Mouse (Mus musculus) stomach, embryonic 15.5 days (tissue): ENCODE measurements at regions not wholly inside any gene's neighbourhood (a gene's known extent, or its start where the extent isn't known, plus 50 kb on each side); places are given as distances from the start of the nearest gene placed in this dataset.
A peak's percentile ranks its signal among the peaks of the same experiment; 100 is the strongest.

ENCODE experiments used
- ATAC-seq: fragments of 200-750 bp; cut with Nextera tagmentation; 2 replicates; pipeline ENCODE4 v1.8.0; 2017; ENCODE audit warnings: low read depth, moderate number of reproducible peaks, moderate TSS enrichment; ENCODE audit not compliant: insufficient read depth, low FRiP score
- H3K27ac ChIP-seq: fragments of 300-500 bp; sonication (generic); 2 replicates; pipeline ENCODE4 v1.5.1; 2015; ENCODE audit warnings: mild to moderate bottlenecking, inconsistent platforms
- H3K27me3 ChIP-seq: fragments of 300-500 bp; sonication (generic); replicated peaks from 2 replicates; pipeline ENCODE4 v1.6.1; 2015; ENCODE audit warnings: inconsistent platforms
- H3K36me3 ChIP-seq: fragments of 300-500 bp; sonication (generic); 2 replicates; pipeline ENCODE4 v1.6.1; 2015; ENCODE audit warnings: inconsistent platforms
- H3K4me1 ChIP-seq: fragments of 300-500 bp; sonication (generic); 2 replicates; pipeline ENCODE4 v1.6.1; 2015; ENCODE audit warnings: inconsistent platforms
- H3K4me2 ChIP-seq: fragments of 300-500 bp; sonication (generic); 2 replicates; pipeline ENCODE4 v1.6.1; 2015; ENCODE audit warnings: mild to moderate bottlenecking, inconsistent platforms
- H3K4me3 ChIP-seq: fragments of 300-500 bp; sonication (generic); replicated peaks from 2 replicates; pipeline ENCODE4 v1.5.1; 2015; ENCODE audit warnings: inconsistent platforms
- H3K9ac ChIP-seq: fragments of 300-500 bp; sonication (generic); 2 replicates; pipeline ENCODE4 v1.6.1; 2015; ENCODE audit warnings: inconsistent platforms
- H3K9me3 ChIP-seq: fragments of 300-500 bp; sonication (generic); 2 replicates; pipeline ENCODE4 v1.6.1; 2016; ENCODE audit warnings: inconsistent platforms
- WGBS: fragments of 180-500 bp; shearing (Covaris S2); methylation state at CpG from one replicate; pipeline ENCODE4 v1.1.7; 2015; 5-methylcytosine and 5-hydroxymethylcytosine counted together

- no peaks in the 10 kb centered on the region for H3K4me1 ChIP-seq
- H3K27me3 ChIP-seq: no peaks in the 10 kb centered on the region
- H3K4me2 ChIP-seq: no peak overlapping the region
- H3K27ac ChIP-seq: no peak overlapping the region
- no peak for ATAC-seq
- 78% methylated on average over 1 of the region's 1 CpGs for WGBS
- H3K9ac ChIP-seq: no peak overlapping the region
- no peaks in the 10 kb centered on the region for H3K9me3 ChIP-seq
- H3K36me3 ChIP-seq: no peaks in the 10 kb centered on the region
- H3K4me3 ChIP-seq: no peak overlapping the region
Measured at GRCm38 (mm10) chr13:43852888-43853287, 68.3 kb downstream of the Cd83 start.

GRCm38 (mm10) chr13:43854973-43855372 lies 70.4 kb downstream of the Cd83 start:
- H3K4me2 ChIP-seq: no peak overlapping the region
- no peaks in the 10 kb centered on the region for H3K9me3 ChIP-seq
- WGBS: 91% methylated on average over 2 of the region's 2 CpGs
- no peaks in the 10 kb centered on the region for H3K36me3 ChIP-seq
- no peak overlapping the region for H3K4me3 ChIP-seq
- H3K9ac ChIP-seq: no peak overlapping the region
- H3K27ac ChIP-seq: no peak overlapping the region
- no peak for ATAC-seq
- H3K4me1 ChIP-seq: no peaks in the 10 kb centered on the region
- no peaks in the 10 kb centered on the region for H3K27me3 ChIP-seq

DNA sequence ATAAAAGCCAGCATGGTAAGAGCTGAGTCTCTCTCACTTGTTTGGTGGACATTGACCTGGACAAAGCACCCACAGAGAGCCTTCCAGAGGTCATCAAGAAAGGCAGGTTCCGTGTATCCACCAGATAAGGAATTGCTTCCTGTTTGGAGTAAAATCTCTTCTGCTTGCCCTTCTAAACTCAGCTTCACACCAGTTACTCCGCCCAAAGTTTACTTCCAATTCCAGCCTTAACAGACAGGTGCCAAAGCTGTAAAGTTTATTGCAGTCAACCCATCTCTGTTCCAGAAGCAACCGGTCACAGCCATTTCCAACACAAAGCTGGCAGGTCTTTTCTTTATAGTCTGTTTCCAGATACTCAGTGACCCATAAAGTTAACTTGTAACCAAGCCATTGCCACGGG lies 76.4 kb downstream of the Cd83 start:
- Histone ChIP-seq H3K4me3 (no peak overlapping the region), H3K9ac (no peak overlapping the region), H3K27ac (no peak overlapping the region), H3K36me3 (no peaks in the 10 kb centered on the region), H3K4me2 (no peak overlapping the region), H3K9me3 (no peaks in the 10 kb centered on the region), H3K4me1 (peaks cover 19% of the 10 kb centered on the region), H3K27me3 (no peaks in the 10 kb centered on the region)
- no peak for ATAC-seq
- 45% methylated on average over 4 of the region's 4 CpGs for WGBS

DNA sequence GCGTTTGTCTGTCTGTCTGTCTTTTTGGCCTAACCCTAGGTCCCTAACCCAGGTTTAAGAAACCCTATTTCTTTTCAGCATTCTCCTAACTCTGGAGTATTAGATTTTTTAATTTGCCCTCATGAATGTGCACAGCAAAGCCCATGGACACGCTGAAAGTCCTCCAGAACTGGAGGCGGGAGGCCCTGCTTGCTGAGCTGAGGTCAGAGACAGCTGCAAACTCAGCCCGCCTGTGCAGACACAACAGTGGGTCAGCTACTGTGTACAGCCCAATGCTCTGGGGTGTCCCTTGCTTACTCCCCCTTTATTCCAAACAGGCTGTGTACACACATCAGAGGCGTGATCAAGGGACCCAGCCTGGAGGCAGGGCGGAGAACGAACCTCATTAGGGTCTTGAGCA lies 76.8 kb downstream of the Cd83 start:
- WGBS: 72% methylated on average over 7 of the region's 7 CpGs
- Histone ChIP-seq H3K9me3 (no peaks in the 10 kb centered on the region), H3K4me1 (peaks cover 19% of the 10 kb centered on the region), H3K4me2 (no peak overlapping the region), H3K27ac (no peak overlapping the region), H3K36me3 (no peaks in the 10 kb centered on the region), H3K9ac (no peak overlapping the region), H3K27me3 (no peaks in the 10 kb centered on the region), H3K4me3 (no peak overlapping the region)
- no peak for ATAC-seq

DNA sequence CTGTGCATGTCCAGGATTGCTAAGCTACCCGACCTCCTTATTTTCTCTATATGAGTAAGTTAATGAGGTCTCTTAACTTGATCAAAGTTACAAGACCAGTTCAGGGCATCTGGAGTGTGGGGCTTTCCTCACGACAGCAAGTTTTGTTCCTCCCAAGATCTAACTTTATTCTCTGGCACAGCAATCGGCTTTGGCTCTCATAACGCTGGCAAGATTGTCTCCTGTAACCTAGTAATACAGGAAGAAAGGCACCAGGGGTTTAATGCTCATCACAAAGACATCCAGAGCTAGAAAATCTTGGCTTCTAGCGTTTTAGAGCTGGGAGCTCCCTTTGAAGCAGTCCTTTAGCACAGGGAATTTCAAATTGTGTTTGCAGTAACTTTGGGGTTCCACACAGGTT lies 77.5 kb downstream of the Cd83 start:
- H3K9ac ChIP-seq: no peak overlapping the region
- no peaks in the 10 kb centered on the region for H3K27me3 ChIP-seq
- H3K4me1 ChIP-seq: peaks cover 19% of the 10 kb centered on the region
- WGBS: 70% methylated on average over 5 of the region's 5 CpGs
- H3K4me2 ChIP-seq: no peak overlapping the region
- no peak for ATAC-seq
- H3K9me3 ChIP-seq: no peaks in the 10 kb centered on the region
- H3K27ac ChIP-seq: peak overlapping the region; percentile 40; the same call in 1 of the 2 replicates
- no peaks in the 10 kb centered on the region for H3K36me3 ChIP-seq
- no peak overlapping the region for H3K4me3 ChIP-seq

DNA sequence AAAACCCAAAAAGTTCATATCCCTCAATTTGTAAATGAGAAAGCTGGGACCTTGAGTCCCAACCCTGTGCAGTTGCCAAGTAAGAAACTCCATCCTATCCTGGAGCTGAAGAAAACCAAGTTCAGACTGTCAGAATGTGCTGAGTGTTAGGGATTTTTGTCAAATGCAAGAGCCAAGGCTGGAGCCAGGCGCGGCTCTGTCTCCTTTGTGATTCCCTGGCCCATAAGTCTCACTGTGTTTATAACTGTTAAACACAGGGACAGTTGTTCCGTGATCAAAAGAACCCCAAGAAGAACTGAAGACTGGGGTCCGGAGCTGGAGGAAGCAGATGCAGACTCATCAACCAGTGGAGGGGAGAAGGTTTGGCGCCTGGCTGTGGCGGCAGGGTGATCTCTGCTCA lies 78.0 kb downstream of the Cd83 start:
- no peak overlapping the region for H3K9ac ChIP-seq
- H3K27me3 ChIP-seq: no peaks in the 10 kb centered on the region
- no peak overlapping the region for H3K4me3 ChIP-seq
- H3K36me3 ChIP-seq: no peaks in the 10 kb centered on the region
- H3K9me3 ChIP-seq: no peaks in the 10 kb centered on the region
- no peak for ATAC-seq
- H3K4me1 ChIP-seq: peaks cover 19% of the 10 kb centered on the region
- WGBS: 48% methylated on average over 6 of the region's 6 CpGs
- 0 out of 2 replicates have a peak overlapping the region, but pooled peaks have one; percentile 16 for H3K27ac ChIP-seq
- no peak overlapping the region for H3K4me2 ChIP-seq

GRCm38 (mm10) chr13:43863581-43864100 lies 79.1 kb downstream of the Cd83 start:
- H3K9me3 ChIP-seq: no peaks in the 10 kb centered on the region
- H3K27me3 ChIP-seq: no peaks in the 10 kb centered on the region
- WGBS: 82% methylated on average over 7 of the region's 7 CpGs
- H3K36me3 ChIP-seq: no peaks in the 10 kb centered on the region
- no peak for ATAC-seq
- no peak overlapping the region for H3K4me3 ChIP-seq
- H3K27ac ChIP-seq: no peak overlapping the region; the same call in 1 of the 2 replicates
- H3K4me2 ChIP-seq: no peak overlapping the region
- H3K9ac ChIP-seq: no peak overlapping the region
- peaks cover 19% of the 10 kb centered on the region for H3K4me1 ChIP-seq

DNA sequence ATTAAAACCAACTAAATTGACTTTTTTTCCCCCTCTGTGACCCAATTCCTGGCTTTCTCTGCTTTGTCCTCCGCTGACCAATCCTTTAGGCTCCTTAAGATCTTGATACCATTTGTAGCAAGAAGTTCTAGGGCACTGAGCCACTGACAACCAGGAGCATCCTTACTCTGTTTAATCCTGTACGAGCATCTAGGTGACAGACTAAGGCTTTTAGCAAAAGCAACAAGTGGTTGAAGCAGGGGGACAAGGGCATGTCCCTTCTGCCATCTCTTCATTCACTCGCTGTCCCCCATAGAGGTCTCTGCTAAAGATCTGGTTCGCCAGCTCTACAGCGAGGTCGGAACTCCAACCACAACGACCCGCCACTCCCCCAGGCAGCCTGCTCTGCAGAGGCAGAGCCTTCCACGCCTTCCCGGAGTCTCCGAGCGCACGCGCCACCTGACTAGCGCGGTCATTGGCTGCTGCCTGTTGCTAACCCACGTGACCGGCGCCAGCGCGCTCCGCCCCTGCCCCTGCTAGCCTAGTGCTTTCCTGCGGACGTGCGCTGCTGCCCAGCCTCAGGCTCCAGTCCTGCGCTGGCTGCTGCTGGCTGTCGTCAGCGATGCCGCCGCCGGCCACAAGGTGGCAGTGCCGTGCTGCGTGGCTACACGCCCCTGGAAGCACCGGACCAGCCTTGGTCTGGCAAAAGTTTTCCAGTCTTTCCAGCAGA lies 79.7 kb downstream of the Cd83 start:
- Histone ChIP-seq H3K36me3 (no peaks in the 10 kb centered on the region), H3K4me1 (peaks cover 19% of the 10 kb centered on the region), H3K9ac (no peak overlapping the region; the same call in 1 of the 2 replicates), H3K4me3 (peak overlapping the region; percentile 34), H3K27me3 (no peaks in the 10 kb centered on the region), H3K9me3 (no peaks in the 10 kb centered on the region), H3K27ac (peak overlapping the region; percentile 62; the same call in 1 of the 2 replicates), H3K4me2 (peak overlapping the region; percentile 65)
- peak; percentile 99 for ATAC-seq
- WGBS: 1% methylated on average over 35 of the region's 35 CpGs

DNA sequence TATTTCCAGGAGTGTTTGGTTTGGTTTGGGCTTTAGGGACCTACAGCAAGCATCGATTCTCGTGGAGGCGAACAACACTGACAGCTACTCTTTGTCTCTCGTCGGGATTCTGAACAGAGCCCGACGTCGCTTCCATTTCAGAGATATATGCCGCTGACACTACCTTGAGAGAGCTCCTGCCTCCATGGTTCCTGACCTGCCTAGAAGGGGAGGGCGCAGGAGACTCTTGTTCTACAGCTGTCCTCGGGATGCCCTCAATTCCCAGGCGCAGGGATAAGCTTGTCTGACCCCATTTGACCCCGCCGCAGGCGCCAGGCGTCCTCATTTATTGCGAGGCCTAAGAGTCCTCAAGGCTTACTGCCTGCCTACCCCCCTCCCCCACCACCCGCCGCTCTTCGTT lies 80.5 kb downstream of the Cd83 start:
- WGBS: 6% methylated on average over 20 of the region's 20 CpGs
- H3K9me3 ChIP-seq: no peaks in the 10 kb centered on the region
- peaks cover 19% of the 10 kb centered on the region for H3K4me1 ChIP-seq
- peak overlapping the region; percentile 38; the same call in 1 of the 2 replicates for H3K27ac ChIP-seq
- ATAC-seq: no peak; the same call in 1 of the 2 replicates
- peak overlapping the region; percentile 65 for H3K4me2 ChIP-seq
- H3K4me3 ChIP-seq: peak overlapping the region; percentile 33
- H3K9ac ChIP-seq: no peak overlapping the region
- no peaks in the 10 kb centered on the region for H3K36me3 ChIP-seq
- H3K27me3 ChIP-seq: no peaks in the 10 kb centered on the region

DNA sequence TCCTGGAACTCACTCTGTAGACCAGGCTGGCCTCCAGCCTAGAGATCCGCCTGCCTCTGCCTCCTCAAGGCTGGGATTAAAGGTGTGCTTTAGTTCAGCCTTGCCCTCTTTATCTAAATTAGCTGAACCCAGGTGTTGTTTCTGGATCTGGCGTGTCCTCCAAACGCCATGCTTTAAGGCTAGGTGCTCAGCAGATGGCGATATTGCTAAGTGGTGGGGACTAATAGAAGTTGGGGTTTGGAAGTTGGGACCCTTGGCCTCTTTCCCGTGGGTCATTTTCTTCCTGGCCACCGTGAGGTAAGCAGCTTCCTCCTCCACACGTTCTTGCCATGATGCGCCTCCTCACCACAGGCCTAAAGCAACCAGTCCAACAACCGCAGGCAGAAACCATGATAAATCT lies 91.3 kb downstream of the Cd83 start:
- Histone ChIP-seq H3K4me3 (no peak overlapping the region), H3K36me3 (no peaks in the 10 kb centered on the region), H3K9ac (no peak overlapping the region), H3K4me2 (no peak overlapping the region), H3K27ac (no peak overlapping the region), H3K4me1 (no peaks in the 10 kb centered on the region), H3K27me3 (no peaks in the 10 kb centered on the region), H3K9me3 (no peaks in the 10 kb centered on the region)
- 83% methylated on average over 9 of the region's 9 CpGs for WGBS
- no peak for ATAC-seq

GRCm38 (mm10) chr13:43887284-43887683 lies 102.7 kb downstream of the Cd83 start:
- Histone ChIP-seq H3K4me1 (no peaks in the 10 kb centered on the region), H3K4me2 (no peak overlapping the region), H3K9me3 (no peaks in the 10 kb centered on the region), H3K36me3 (no peaks in the 10 kb centered on the region), H3K27ac (no peak overlapping the region), H3K4me3 (no peak overlapping the region), H3K27me3 (no peaks in the 10 kb centered on the region), H3K9ac (no peak overlapping the region)
- WGBS: 65% methylated on average over 3 of the region's 3 CpGs
- no peak for ATAC-seq

- H3K9me3 ChIP-seq: no peaks in the 10 kb centered on the region
- H3K27me3 ChIP-seq: no peaks in the 10 kb centered on the region
- H3K4me1 ChIP-seq: no peaks in the 10 kb centered on the region
- H3K4me2 ChIP-seq: no peak overlapping the region
- no peak overlapping the region for H3K4me3 ChIP-seq
- 54% methylated on average over 3 of the region's 3 CpGs for WGBS
- H3K9ac ChIP-seq: no peak overlapping the region
- no peak overlapping the region for H3K27ac ChIP-seq
- ATAC-seq: no peak
- H3K36me3 ChIP-seq: no peaks in the 10 kb centered on the region
Measured at GRCm38 (mm10) chr13:43891928-43892327, 107.4 kb downstream of the Cd83 start.
